Mouse (Mus musculus) embryonic fibroblast, embryonic 13.5 days (primary cell): ENCODE results near the gene Atp4b. TPM values are rescaled to one million over a fixed set of nuclear protein-coding genes. Genes with fewer than 3 reads are reported as not detected.

Source experiments
- H3K27ac ChIP-seq: 2 replicates; pipeline ENCODE4 v1.5.1; 2012; ENCODE audit warnings: low read length, control low read depth, inconsistent platforms; ENCODE audit not compliant: insufficient read depth
- H3K4me1 ChIP-seq: 2 replicates; pipeline ENCODE4 v1.6.1; 2011; ENCODE audit warnings: low read length; ENCODE audit not compliant: control insufficient read depth, insufficient read depth
- H3K4me3 ChIP-seq: 2 replicates; pipeline ENCODE4 v1.5.1; 2011; ENCODE audit warnings: mild to moderate bottlenecking, control low read depth, low read length; ENCODE audit not compliant: insufficient read depth
- CTCF ChIP-seq: IDR thresholded peaks from 2 replicates; pipeline ENCODE4 v1.5.1; 2011; ENCODE audit warnings: mild to moderate bottlenecking, control low read depth, low read length, moderate library complexity, borderline replicate concordance; ENCODE audit not compliant: insufficient read depth
- POLR2A ChIP-seq: IDR thresholded peaks from 2 replicates; pipeline ENCODE4 v1.6.1; 2011; ENCODE audit warnings: low read depth, mild to moderate bottlenecking, control low read depth, low read length, moderate library complexity
- polyA plus RNA-seq: library from polyadenylated mRNA; stranded (reverse); fragments of >200 nt; gene quantifications from 2 replicates; pipeline ENCODE4 v1.2.4, GENCODE M21; 2011; ENCODE audit warnings: low read depth; ENCODE audit not compliant: missing spikeins, insufficient read length

The Atp4b gene
- polyA plus RNA-seq: not detected in 2 replicates

DNA sequence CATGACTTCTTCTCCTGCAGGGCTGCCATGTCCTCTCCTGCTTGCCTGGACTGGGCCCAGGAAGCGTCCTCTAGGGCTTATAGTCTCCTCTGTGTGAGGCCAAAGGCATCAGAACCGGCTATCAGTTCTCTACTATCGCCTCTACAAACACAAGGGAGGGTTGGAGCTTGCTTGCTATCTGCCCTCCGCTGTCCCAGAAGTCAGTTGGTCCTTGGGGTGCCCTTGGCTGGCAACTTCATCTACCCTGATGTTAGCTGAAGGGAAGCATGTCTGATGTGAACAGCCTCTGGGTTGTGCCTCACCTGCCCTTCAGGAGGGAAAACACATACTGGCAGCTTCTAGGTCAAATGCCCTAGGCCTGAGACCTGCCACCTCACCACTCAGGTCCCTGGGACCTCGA lies at the start of gene Atp4b:
Gene Atp4b (minus strand): TSS at position 101 of the 400 bp plus-strand sequence.
- no peak within 1 kb of the TSS for H3K27ac ChIP-seq
- H3K4me1 ChIP-seq: no peaks in the 10 kb centered on the region
- TF ChIP-seq POLR2A (no peak), CTCF (no peak)
- H3K4me3 ChIP-seq: no peak within 1 kb of the TSS

DNA sequence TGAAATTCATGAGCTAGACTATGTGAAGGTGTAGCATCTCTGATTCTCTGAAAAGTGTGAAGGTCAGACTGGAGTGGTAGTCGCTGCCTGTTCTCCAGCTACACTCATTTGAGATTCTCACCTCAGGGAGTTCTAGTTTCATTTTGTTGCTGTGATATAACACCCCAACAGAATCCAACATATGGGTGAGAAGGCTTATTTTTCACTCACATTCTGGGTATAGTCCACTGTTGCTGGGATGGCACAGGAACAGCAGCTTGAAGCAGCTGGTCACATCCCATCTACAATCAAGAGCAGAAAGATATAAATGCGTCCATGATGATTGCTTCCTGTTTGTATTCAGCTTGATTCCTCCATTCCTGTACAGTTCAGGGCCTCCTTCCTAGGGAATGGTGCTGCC lies 45.5 kb upstream of the Atp4b start:
- no peak overlapping the region for H3K4me3 ChIP-seq
- H3K27ac ChIP-seq: no peak overlapping the region
- H3K4me1 ChIP-seq: no peaks in the 10 kb centered on the region
- TF ChIP-seq POLR2A (no peak), CTCF (no peak)

DNA sequence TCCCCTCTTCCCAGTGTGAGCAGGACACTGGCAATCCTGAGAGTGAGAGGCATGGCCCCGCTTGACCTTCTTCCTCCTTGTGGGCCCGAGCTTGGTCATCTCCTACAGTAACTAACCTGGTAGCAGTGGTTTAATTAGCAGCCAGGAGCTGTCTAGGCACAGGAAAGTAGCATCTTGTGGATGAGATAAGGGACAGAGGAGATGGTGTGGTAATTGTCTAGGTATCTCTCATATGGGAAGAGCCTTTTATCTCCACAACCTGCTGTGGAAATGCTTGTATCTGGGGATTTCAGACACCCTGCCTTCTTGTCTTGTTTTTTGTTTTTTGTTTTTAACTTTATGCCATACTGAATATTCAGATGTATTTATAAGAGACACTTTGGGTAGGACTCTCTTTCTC lies 40.9 kb upstream of the Atp4b start:
- TF ChIP-seq POLR2A: no peak
- TF ChIP-seq CTCF: no peak
- no peaks in the 10 kb centered on the region for H3K4me1 ChIP-seq
- no peak overlapping the region for H3K27ac ChIP-seq
- no peak overlapping the region for H3K4me3 ChIP-seq

DNA sequence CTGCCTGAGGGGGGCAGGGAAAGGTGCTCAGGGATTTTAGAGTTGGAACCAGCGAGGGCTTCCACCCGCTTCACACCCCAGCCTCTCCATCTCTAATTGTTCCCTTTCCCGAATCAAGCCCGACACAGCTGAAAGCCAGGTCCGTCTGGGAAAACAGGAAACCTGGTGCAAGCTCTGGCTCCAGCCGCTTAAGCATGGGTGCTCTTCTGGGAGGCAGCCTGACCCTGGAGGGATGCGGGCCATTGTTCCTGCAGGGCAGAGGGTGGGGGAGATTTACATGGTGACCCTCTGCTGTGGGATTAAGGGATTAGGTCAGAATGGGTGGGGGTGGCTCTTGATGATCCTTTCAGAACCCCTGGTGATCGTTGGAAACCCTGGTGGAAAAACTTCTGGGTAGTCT lies 39.4 kb upstream of the Atp4b start:
- H3K4me1 ChIP-seq: no peaks in the 10 kb centered on the region
- H3K4me3 ChIP-seq: no peak overlapping the region
- no peak for TF ChIP-seq POLR2A
- no peak for TF ChIP-seq CTCF
- no peak overlapping the region for H3K27ac ChIP-seq

DNA sequence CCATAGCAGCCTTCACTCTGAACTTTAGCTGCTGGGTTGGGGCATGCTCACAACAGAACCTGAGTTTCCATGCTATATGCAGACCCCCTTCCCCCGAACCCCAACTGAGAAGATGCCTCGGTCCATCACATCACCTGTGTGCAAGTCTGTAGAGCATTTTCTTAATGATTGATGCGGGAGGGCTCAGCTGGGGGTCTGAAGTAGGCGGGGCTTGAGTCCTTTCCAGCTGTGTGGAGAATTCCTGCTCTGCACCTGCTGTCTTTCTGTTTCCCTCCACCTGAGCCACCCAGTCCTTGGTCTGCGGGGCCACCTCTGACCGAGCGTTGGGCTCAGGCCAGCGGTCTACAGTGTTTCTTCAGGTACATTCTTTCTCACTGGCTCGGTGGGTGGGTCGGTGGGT lies 38.3 kb upstream of the Atp4b start, which contains the start of gene Tmem255b:
Gene Tmem255b (plus strand): TSS at position 301 of the 400 bp plus-strand sequence.
- Histone ChIP-seq H3K4me1 (no peaks in the 10 kb centered on the region), H3K27ac (no peak within 1 kb of the TSS), H3K4me3 (no peak within 1 kb of the TSS)
- TF ChIP-seq CTCF (no peak), POLR2A (no peak)

DNA sequence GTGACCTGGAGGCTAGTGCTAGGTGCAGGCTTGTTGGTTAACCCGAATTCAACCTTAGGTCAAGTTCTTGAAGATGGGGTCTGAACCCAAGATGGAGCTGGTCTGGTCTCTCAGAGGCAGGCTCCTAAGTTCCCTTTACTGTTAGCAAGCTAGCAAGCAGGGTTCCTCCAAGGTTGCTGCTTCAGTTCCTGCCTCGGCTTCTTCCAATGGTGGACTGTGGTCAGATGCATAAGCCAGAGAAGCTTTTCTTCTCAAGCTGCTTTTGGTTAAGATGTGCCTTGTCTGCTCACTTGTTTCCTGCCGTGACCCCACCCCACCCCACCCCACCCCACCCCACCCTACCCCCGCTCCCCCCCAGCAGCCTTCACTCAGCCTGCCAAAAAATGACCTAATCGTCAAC lies 36.5 kb upstream of the Atp4b start:
- no peak for TF ChIP-seq CTCF
- TF ChIP-seq POLR2A: no peak
- Histone ChIP-seq H3K4me3 (no peak overlapping the region), H3K27ac (no peak overlapping the region), H3K4me1 (no peaks in the 10 kb centered on the region)

DNA sequence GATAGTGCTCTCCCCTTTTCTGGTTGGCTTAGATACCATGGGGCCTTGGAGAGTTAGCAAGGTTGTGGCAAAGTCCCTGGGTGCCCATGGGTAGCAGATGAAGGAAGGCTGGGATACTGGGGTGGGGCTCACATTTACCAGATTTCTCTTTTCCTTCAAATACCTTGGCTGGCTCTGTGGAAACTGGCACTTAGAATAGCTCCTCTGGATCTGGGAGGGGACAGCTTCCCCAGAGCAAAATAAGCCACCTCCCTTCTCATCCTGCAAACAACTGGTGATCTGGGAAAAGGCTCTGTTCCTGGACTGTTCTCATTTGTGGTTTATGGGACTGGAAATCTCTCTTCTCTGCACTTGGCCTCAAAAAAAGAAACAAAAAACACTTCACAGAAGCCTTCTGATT lies 34.2 kb upstream of the Atp4b start:
- Histone ChIP-seq H3K4me3 (no peak overlapping the region), H3K27ac (no peak overlapping the region), H3K4me1 (no peaks in the 10 kb centered on the region)
- TF ChIP-seq POLR2A: no peak
- TF ChIP-seq CTCF: no peak

DNA sequence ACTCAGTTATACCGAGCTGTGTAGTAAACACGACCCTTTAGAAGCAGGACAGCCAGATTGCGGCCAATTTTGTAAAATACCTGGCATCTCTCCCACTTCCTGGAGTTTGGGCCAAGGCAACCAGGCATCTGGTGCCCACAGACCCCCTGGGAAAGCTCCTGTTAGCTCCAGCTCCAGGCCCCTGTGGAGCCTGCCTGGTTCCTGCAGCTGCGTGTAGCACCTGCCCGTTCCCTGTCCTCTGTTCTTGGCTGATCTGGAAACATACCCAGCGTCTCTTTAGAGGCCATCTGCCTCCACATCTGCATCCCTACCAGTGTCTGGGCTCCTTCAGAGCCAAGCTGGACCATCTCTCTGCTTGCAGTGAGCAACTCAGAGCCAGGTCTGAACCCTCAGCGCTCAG lies 33.8 kb upstream of the Atp4b start:
- Histone ChIP-seq H3K27ac (no peak overlapping the region), H3K4me1 (no peaks in the 10 kb centered on the region), H3K4me3 (no peak overlapping the region)
- TF ChIP-seq CTCF: no peak
- no peak for TF ChIP-seq POLR2A

DNA sequence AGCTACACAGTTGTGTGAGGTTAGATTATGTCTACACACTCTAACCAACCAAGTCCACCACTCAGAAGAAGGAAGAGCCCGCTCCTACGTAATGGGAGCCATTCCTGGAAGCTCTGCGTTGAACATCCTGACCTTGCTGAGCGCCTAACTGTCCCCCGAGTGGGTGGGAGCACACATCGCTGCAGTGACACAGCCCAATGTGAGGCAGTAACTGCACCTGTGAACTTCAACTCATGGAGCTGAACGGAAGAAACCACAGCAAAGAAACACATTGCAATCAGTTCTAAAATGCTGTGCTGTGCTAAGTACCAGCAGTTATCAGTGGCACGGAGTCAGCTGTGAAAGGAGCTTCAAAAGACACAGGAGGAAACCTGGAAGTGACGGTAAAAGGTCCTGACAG lies 31.5 kb upstream of the Atp4b start:
- H3K4me3 ChIP-seq: no peak overlapping the region
- TF ChIP-seq POLR2A (no peak), CTCF (no peak)
- H3K27ac ChIP-seq: no peak overlapping the region
- H3K4me1 ChIP-seq: no peaks in the 10 kb centered on the region

DNA sequence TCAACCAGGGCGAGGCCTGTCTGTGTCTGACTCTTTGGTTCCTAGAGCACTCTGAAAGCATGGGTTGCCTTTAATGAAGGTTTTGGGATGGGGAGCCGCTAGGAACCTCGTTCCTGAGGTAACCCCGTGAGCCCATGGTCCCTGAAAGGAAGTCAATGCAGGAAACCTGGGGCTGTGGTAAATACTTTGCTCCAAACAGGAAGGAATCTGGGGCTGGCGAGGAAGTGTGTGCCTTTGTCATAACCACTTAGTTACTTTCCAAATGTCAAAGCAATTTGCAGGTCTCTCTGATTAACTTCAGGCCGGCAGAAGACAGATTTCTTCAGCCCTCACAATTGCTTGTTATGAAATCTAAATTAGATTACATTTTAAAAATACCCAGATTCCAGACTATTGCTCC lies 30.7 kb upstream of the Atp4b start:
- TF ChIP-seq CTCF (no peak), POLR2A (no peak)
- no peak overlapping the region for H3K27ac ChIP-seq
- H3K4me3 ChIP-seq: no peak overlapping the region
- no peaks in the 10 kb centered on the region for H3K4me1 ChIP-seq

DNA sequence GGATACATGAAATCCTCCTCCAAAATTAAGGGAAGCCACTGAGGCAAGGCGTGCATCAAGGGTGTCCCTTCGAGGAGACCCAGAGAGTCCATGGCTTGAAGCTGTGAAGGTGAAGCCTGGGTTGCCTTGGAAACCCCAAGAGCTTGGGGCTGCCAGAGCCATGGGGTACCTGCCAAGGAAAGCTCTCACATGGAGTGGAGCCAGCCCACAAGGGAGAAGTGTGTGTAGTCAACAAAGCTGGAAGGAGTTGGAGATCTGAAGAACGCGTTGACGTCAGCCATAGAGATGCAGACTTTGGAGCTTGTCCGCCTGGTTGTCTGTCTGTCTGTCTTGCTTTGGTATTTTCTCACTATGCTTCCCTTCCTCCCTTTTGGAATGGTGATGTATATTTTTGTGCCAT lies 24.3 kb upstream of the Atp4b start:
- TF ChIP-seq POLR2A: no peak
- TF ChIP-seq CTCF: no peak
- H3K4me1 ChIP-seq: no peaks in the 10 kb centered on the region
- no peak overlapping the region for H3K4me3 ChIP-seq
- no peak overlapping the region for H3K27ac ChIP-seq
